Mouse (Mus musculus): ENCODE measurements around the gene Pou2f3. TPM values are rescaled to one million over a fixed set of nuclear protein-coding genes. Genes with fewer than 3 reads are reported as not detected.

Gene Pou2f3
- polyA plus RNA-seq, 1 experiment from 2014 or later = not detected

- no peak overlapping the region; the same call in 1 of the 2 replicates for H3K9ac ChIP-seq
- no peaks in the 10 kb centered on the region for H3K36me3 ChIP-seq (replicated peaks)
- peaks cover 18% of the 10 kb centered on the region for H3K4me1 ChIP-seq
- H3K9me3 ChIP-seq = no peaks in the 10 kb centered on the region
- ATAC-seq (ENCODE audit: low FRiP score) = no peak
- peaks cover 83% of the 10 kb centered on the region for H3K27me3 ChIP-seq
- H3K27ac ChIP-seq = no peak overlapping the region
- H3K4me3 ChIP-seq (replicated peaks) = peak overlapping the region; percentile 31
- peak overlapping the region; percentile 53 for H3K4me2 ChIP-seq
- 2% methylated on average over 40 of the region's 41 CpGs for WGBS
Observed at GRCm38 (mm10) chr9:43205343-43206021, 4.7 kb downstream of the Pou2f3 start.

- H3K36me3 ChIP-seq (replicated peaks) = no peaks in the 10 kb centered on the region
- H3K4me3 ChIP-seq (replicated peaks) = no peak overlapping the region
- peak overlapping the region; percentile 19 for H3K4me2 ChIP-seq
- peaks cover 63% of the 10 kb centered on the region for H3K27me3 ChIP-seq
- no peak overlapping the region for H3K27ac ChIP-seq
- WGBS = 8% methylated on average over 5 of the region's 5 CpGs
- H3K9ac ChIP-seq = no peak overlapping the region
- peaks cover 11% of the 10 kb centered on the region for H3K4me1 ChIP-seq
- no peaks in the 10 kb centered on the region for H3K9me3 ChIP-seq
- ATAC-seq (ENCODE audit: low FRiP score) = no peak
Observed at GRCm38 (mm10) chr9:43200212-43200611, 10.0 kb downstream of the Pou2f3 start.

- 14% methylated on average over 9 of the region's 9 CpGs for WGBS
- Histone ChIP-seq H3K9me3 (no peaks in the 10 kb centered on the region), H3K36me3 (replicated peaks) (no peaks in the 10 kb centered on the region), H3K4me1 (peaks cover 4% of the 10 kb centered on the region), H3K27ac (no peak overlapping the region), H3K4me3 (replicated peaks) (no peak overlapping the region), H3K9ac (no peak overlapping the region), H3K27me3 (peaks cover 32% of the 10 kb centered on the region; the same call in 1 of the 2 replicates), H3K4me2 (no peak overlapping the region)
- no peak for ATAC-seq (ENCODE audit: low FRiP score)
Observed at GRCm38 (mm10) chr9:43194001-43194400, 16.2 kb downstream of the Pou2f3 start.

- Histone ChIP-seq H3K4me3 (replicated peaks) (no peak overlapping the region), H3K36me3 (replicated peaks) (no peaks in the 10 kb centered on the region), H3K4me1 (peaks cover 14% of the 10 kb centered on the region), H3K27me3 (peaks cover 28% of the 10 kb centered on the region; the same call in 1 of the 2 replicates), H3K9me3 (no peaks in the 10 kb centered on the region), H3K27ac (no peak overlapping the region), H3K9ac (no peak overlapping the region), H3K4me2 (no peak overlapping the region)
- ATAC-seq (ENCODE audit: low FRiP score) = no peak
- WGBS = 60% methylated on average over 4 of the region's 4 CpGs
Observed at GRCm38 (mm10) chr9:43191561-43191960, 18.6 kb downstream of the Pou2f3 start.

- H3K27ac ChIP-seq = no peak overlapping the region
- H3K9ac ChIP-seq = no peak overlapping the region
- H3K9me3 ChIP-seq = no peaks in the 10 kb centered on the region
- H3K4me1 ChIP-seq = peaks cover 14% of the 10 kb centered on the region
- no peaks in the 10 kb centered on the region for H3K36me3 ChIP-seq (replicated peaks)
- H3K27me3 ChIP-seq = peaks cover 23% of the 10 kb centered on the region; the same call in 1 of the 2 replicates
- ATAC-seq (ENCODE audit: low FRiP score) = no peak
- no peak overlapping the region for H3K4me2 ChIP-seq
- WGBS = 53% methylated on average over 3 of the region's 3 CpGs
- no peak overlapping the region for H3K4me3 ChIP-seq (replicated peaks)
Observed at GRCm38 (mm10) chr9:43189021-43189356, 21.2 kb downstream of the Pou2f3 start.

- ATAC-seq (ENCODE audit: low FRiP score) = 0 out of 2 replicates have a peak, but pooled peaks have one; percentile 30
Observed at GRCm38 (mm10) chr9:43188309-43189020, 21.7 kb downstream of the Pou2f3 start.

GRCm38 (mm10) chr9:43179614-43180013 lies 30.6 kb downstream of the Pou2f3 start:
- Histone ChIP-seq H3K9me3 (no peaks in the 10 kb centered on the region), H3K4me1 (no peaks in the 10 kb centered on the region), H3K9ac (no peak overlapping the region), H3K4me3 (replicated peaks) (no peak overlapping the region), H3K36me3 (replicated peaks) (no peaks in the 10 kb centered on the region), H3K27ac (no peak overlapping the region), H3K27me3 (no peaks in the 10 kb centered on the region), H3K4me2 (no peak overlapping the region)
- no peak for ATAC-seq (ENCODE audit: low FRiP score)
- WGBS = 74% methylated on average over 5 of the region's 5 CpGs

More at GRCm38 (mm10) chr9:43188309-43189020, 21.7 kb downstream of the Pou2f3 start:
- Histone ChIP-seq H3K4me2 (no peak overlapping the region), H3K27me3 (peaks cover 21% of the 10 kb centered on the region; the same call in 1 of the 2 replicates), H3K9ac (no peak overlapping the region), H3K27ac (no peak overlapping the region), H3K9me3 (no peaks in the 10 kb centered on the region), H3K36me3 (replicated peaks) (no peaks in the 10 kb centered on the region), H3K4me3 (replicated peaks) (no peak overlapping the region), H3K4me1 (peaks cover 14% of the 10 kb centered on the region)
- WGBS = 54% methylated on average over 12 of the region's 12 CpGs

- no peak overlapping the region for H3K27ac ChIP-seq
- H3K4me2 ChIP-seq = no peak overlapping the region
- 59% methylated on average over 7 of the region's 7 CpGs for WGBS
Observed at GRCm38 (mm10) chr9:43178172-43178571, 32.0 kb downstream of the Pou2f3 start.

GRCm38 (mm10) chr9:43167081-43167480 lies 43.1 kb downstream of the Pou2f3 start:
- no peak for ATAC-seq (ENCODE audit: low FRiP score)
- WGBS = 85% methylated on average over 8 of the region's 8 CpGs

More at GRCm38 (mm10) chr9:43178172-43178571, 32.0 kb downstream of the Pou2f3 start:
- Histone ChIP-seq H3K4me3 (replicated peaks) (no peak overlapping the region), H3K9me3 (no peaks in the 10 kb centered on the region), H3K9ac (no peak overlapping the region), H3K36me3 (replicated peaks) (no peaks in the 10 kb centered on the region), H3K27me3 (no peaks in the 10 kb centered on the region), H3K4me1 (no peaks in the 10 kb centered on the region)
- no peak for ATAC-seq (ENCODE audit: low FRiP score)

GRCm38 (mm10) chr9:43166346-43166745 lies 43.8 kb downstream of the Pou2f3 start:
- no peak for ATAC-seq (ENCODE audit: low FRiP score)
- H3K4me3 ChIP-seq (replicated peaks) = no peak overlapping the region
- WGBS = 72% methylated on average over 6 of the region's 6 CpGs

More at GRCm38 (mm10) chr9:43167081-43167480, 43.1 kb downstream of the Pou2f3 start:
- H3K27ac ChIP-seq = no peak overlapping the region
- no peak overlapping the region for H3K9ac ChIP-seq
- no peaks in the 10 kb centered on the region for H3K36me3 ChIP-seq (replicated peaks)
- H3K4me3 ChIP-seq (replicated peaks) = no peak overlapping the region
- no peaks in the 10 kb centered on the region for H3K27me3 ChIP-seq
- no peaks in the 10 kb centered on the region for H3K4me1 ChIP-seq
- H3K4me2 ChIP-seq = no peak overlapping the region
- H3K9me3 ChIP-seq = no peaks in the 10 kb centered on the region

GRCm38 (mm10) chr9:43155960-43156359 lies 54.2 kb downstream of the Pou2f3 start:
- H3K4me1 ChIP-seq = no peaks in the 10 kb centered on the region
- no peak overlapping the region for H3K27ac ChIP-seq
- ATAC-seq (ENCODE audit: low FRiP score) = no peak
- H3K27me3 ChIP-seq = no peaks in the 10 kb centered on the region
- WGBS = 81% methylated on average over 6 of the region's 6 CpGs
- no peak overlapping the region for H3K4me3 ChIP-seq (replicated peaks)
- H3K9ac ChIP-seq = no peak overlapping the region
- no peaks in the 10 kb centered on the region for H3K36me3 ChIP-seq (replicated peaks)
- no peak overlapping the region for H3K4me2 ChIP-seq
- H3K9me3 ChIP-seq = no peaks in the 10 kb centered on the region

More at GRCm38 (mm10) chr9:43166346-43166745, 43.8 kb downstream of the Pou2f3 start:
- Histone ChIP-seq H3K9ac (no peak overlapping the region), H3K36me3 (replicated peaks) (no peaks in the 10 kb centered on the region), H3K9me3 (no peaks in the 10 kb centered on the region), H3K27ac (no peak overlapping the region), H3K4me2 (no peak overlapping the region), H3K4me1 (no peaks in the 10 kb centered on the region), H3K27me3 (no peaks in the 10 kb centered on the region)

- Histone ChIP-seq H3K36me3 (replicated peaks) (no peaks in the 10 kb centered on the region), H3K4me3 (replicated peaks) (no peak overlapping the region), H3K27ac (no peak overlapping the region), H3K4me1 (no peaks in the 10 kb centered on the region), H3K9me3 (no peaks in the 10 kb centered on the region), H3K27me3 (no peaks in the 10 kb centered on the region), H3K9ac (no peak overlapping the region), H3K4me2 (no peak overlapping the region)
- no peak for ATAC-seq (ENCODE audit: low FRiP score)
- 82% methylated on average over 6 of the region's 6 CpGs for WGBS
Observed at GRCm38 (mm10) chr9:43151779-43152178, 58.4 kb downstream of the Pou2f3 start.

Data from forebrain, embryonic 12.5 days (tissue).